Mouse (Mus musculus): ENCODE results near the gene Pcyt1a.
"Not testable (repeated sequence)": the region's sequence is repeated elsewhere in the genome, so short reads cannot be mapped to it uniquely, and the experiment has no call there.

Pcyt1a gene

GRCm38 (mm10) chr16:32434066-32434465 lies 3.3 kb downstream of the Pcyt1a start:
- no peak for DNase-seq (ENCODE audit: low spot score)

- DNase-seq (ENCODE audit: low spot score) = no peak
Observed at GRCm38 (mm10) chr16:32434691-32435090, 4.0 kb downstream of the Pcyt1a start.

- DNase-seq (ENCODE audit: low spot score) = no peak
Observed at GRCm38 (mm10) chr16:32436657-32437056, 5.9 kb downstream of the Pcyt1a start.

GRCm38 (mm10) chr16:32437266-32437665 lies 6.5 kb downstream of the Pcyt1a start:
- DNase-seq (ENCODE audit: low spot score) = no peak

GRCm38 (mm10) chr16:32441432-32441831 lies 10.7 kb downstream of the Pcyt1a start:
- no peak for DNase-seq (ENCODE audit: low spot score)

- not testable (repeated sequence) for DNase-seq (ENCODE audit: low spot score)
Observed at GRCm38 (mm10) chr16:32444615-32445014, 13.9 kb downstream of the Pcyt1a start.

GRCm38 (mm10) chr16:32445558-32445957 lies 14.8 kb downstream of the Pcyt1a start:
- DNase-seq (ENCODE audit: low spot score) = no peak

- no peak for DNase-seq (ENCODE audit: low spot score)
Observed at GRCm38 (mm10) chr16:32446563-32447138, 15.9 kb downstream of the Pcyt1a start.

GRCm38 (mm10) chr16:32449665-32450064 lies 18.9 kb downstream of the Pcyt1a start:
- no peak for DNase-seq (ENCODE audit: low spot score)

GRCm38 (mm10) chr16:32450133-32450532 lies 19.4 kb downstream of the Pcyt1a start:
- DNase-seq (ENCODE audit: low spot score) = no peak

- no peak for DNase-seq (ENCODE audit: low spot score)
Observed at GRCm38 (mm10) chr16:32453102-32453501, 22.4 kb downstream of the Pcyt1a start.

GRCm38 (mm10) chr16:32454646-32455045 lies 23.9 kb downstream of the Pcyt1a start:
- DNase-seq (ENCODE audit: low spot score) = no peak

GRCm38 (mm10) chr16:32456086-32456485 lies 25.4 kb downstream of the Pcyt1a start:
- no peak for DNase-seq (ENCODE audit: low spot score)

- no peak for DNase-seq (ENCODE audit: low spot score)
Observed at GRCm38 (mm10) chr16:32456761-32457160, 26.0 kb downstream of the Pcyt1a start.

- DNase-seq (ENCODE audit: low spot score) = peak; percentile 72
Observed at GRCm38 (mm10) chr16:32457589-32458386, 27.1 kb downstream of the Pcyt1a start.

GRCm38 (mm10) chr16:32460518-32460917 lies 29.8 kb downstream of the Pcyt1a start:
- DNase-seq (ENCODE audit: low spot score) = no peak

GRCm38 (mm10) chr16:32461713-32462112 lies 31.0 kb downstream of the Pcyt1a start:
- no peak for DNase-seq (ENCODE audit: low spot score)

GRCm38 (mm10) chr16:32462950-32463349 lies 32.2 kb downstream of the Pcyt1a start:
- no peak for DNase-seq (ENCODE audit: low spot score)

- no peak for DNase-seq (ENCODE audit: low spot score)
Observed at GRCm38 (mm10) chr16:32463426-32463825, 32.7 kb downstream of the Pcyt1a start.

- DNase-seq (ENCODE audit: low spot score) = no peak
Observed at GRCm38 (mm10) chr16:32464908-32465307, 34.2 kb downstream of the Pcyt1a start.

- peak; percentile 24 for DNase-seq (ENCODE audit: low spot score)
Observed at GRCm38 (mm10) chr16:32468488-32468887, 37.8 kb downstream of the Pcyt1a start.

- DNase-seq (ENCODE audit: low spot score) = no peak
Observed at GRCm38 (mm10) chr16:32469404-32470105, 38.8 kb downstream of the Pcyt1a start.
